Mouse (Mus musculus): ENCODE measurements at regions not wholly inside any gene's neighbourhood (a gene's known extent, or its start where the extent isn't known, plus 50 kb on each side); places are given as distances from the start of the nearest gene placed in this dataset.

DNA sequence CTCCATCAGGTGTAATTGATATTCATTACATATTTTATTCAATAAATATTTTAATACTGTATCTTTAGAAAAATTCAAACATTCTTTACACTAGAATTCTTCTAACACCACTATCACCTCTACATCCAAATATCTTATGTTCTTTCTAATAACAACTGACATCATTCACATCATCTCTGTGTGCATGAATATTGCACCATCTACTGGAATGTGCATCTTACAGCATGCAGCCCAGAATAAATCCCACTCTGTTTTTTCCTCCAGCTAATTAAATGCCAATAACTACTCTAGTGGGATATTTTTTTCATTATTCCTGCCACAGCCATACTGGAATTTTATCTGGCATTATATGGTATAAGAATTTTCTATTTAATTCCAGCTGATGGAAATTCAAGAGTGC is 576.5 kb upstream of the Ndn start:
- TF ChIP-seq CTCF (IDR thresholded peaks at IDR 0.05; ENCODE audit: low read depth): peak; percentile 64
- no peak for TF ChIP-seq EP300 (optimal IDR thresholded peaks at IDR 0.05)
